Mouse (Mus musculus) liver, embryonic 14.5 days (tissue): ENCODE measurements around the gene Gm10840. TPM values are rescaled to one million over a fixed set of nuclear protein-coding genes. Genes with fewer than 3 reads are reported as not detected.
A peak's percentile ranks its signal among the peaks of the same experiment; 100 is the strongest.

ENCODE experiments used
- ATAC-seq: fragments of 200-750 bp; cut with Nextera tagmentation; 2 replicates; pipeline ENCODE4 v1.8.0; 2017; ENCODE audit warnings: moderate number of reproducible peaks, mild to moderate bottlenecking, moderate library complexity; ENCODE audit not compliant: insufficient read depth
- DNase-seq, 3 experiments: peaks; one replicate each; pipeline ENCODE4 v3.0.0-alpha.2; 2012 to 2013; ENCODE audit warnings: low read depth in 3 of 3, low spot score in 3 of 3
- H3K27ac ChIP-seq: fragments of 300-500 bp; sonication (generic); 2 replicates; pipeline ENCODE4 v1.5.1; 2014; ENCODE audit warnings: moderate library complexity, mild to moderate bottlenecking, control low read depth, inconsistent platforms
- H3K27me3 ChIP-seq: fragments of 300-500 bp; sonication (generic); 2 replicates; pipeline ENCODE4 v1.6.1; 2014; ENCODE audit warnings: mild to moderate bottlenecking, low read length, moderate library complexity; ENCODE audit not compliant: control insufficient read depth, insufficient read depth
- H3K36me3 ChIP-seq: fragments of 300-500 bp; sonication (generic); replicated peaks from 2 replicates; pipeline ENCODE4 v1.6.1; 2014; ENCODE audit warnings: low read depth; ENCODE audit not compliant: control insufficient read depth, insufficient read depth
- H3K4me1 ChIP-seq, 2 experiments: fragments of 200-500 bp in 1 of 2; fragments of 300-500 bp in 1 of 2; sonication (generic) in 1 of 2; replicated peaks; 2 replicates each; pipeline ENCODE4 v1.6.1; 2012 to 2014; ENCODE audit warnings: antibody characterized with exemption in 1 of 2, inconsistent platforms in 1 of 2, low read length in 1 of 2; ENCODE audit not compliant: control insufficient read depth in 2 of 2, insufficient read depth in 2 of 2
- H3K4me2 ChIP-seq: fragments of 300-500 bp; sonication (generic); 2 replicates; pipeline ENCODE4 v1.6.1; 2014; ENCODE audit warnings: low read depth, mild to moderate bottlenecking, control low read depth, moderate library complexity
- H3K4me3 ChIP-seq, 2 experiments: fragments of 200-500 bp in 1 of 2; fragments of 300-500 bp in 1 of 2; sonication (generic) in 1 of 2; 2 replicates each; pipeline ENCODE4 v1.5.1; 2012 to 2014; ENCODE audit warnings: low read depth in 2 of 2, low read length in 2 of 2, mild to moderate bottlenecking in 2 of 2, control low read depth in 1 of 2, inconsistent platforms in 1 of 2, moderate library complexity in 1 of 2; ENCODE audit not compliant: insufficient read depth in 1 of 2
- H3K9ac ChIP-seq: fragments of 300-500 bp; sonication (generic); replicated peaks from 2 replicates; pipeline ENCODE4 v1.6.1; 2014; ENCODE audit warnings: mild to moderate bottlenecking, control low read depth, moderate library complexity
- H3K9me3 ChIP-seq: fragments of 300-500 bp; sonication (generic); 2 replicates; pipeline ENCODE4 v1.6.1; 2016; ENCODE audit warnings: low read length, mixed read lengths; ENCODE audit not compliant: control insufficient read depth
- CTCF ChIP-seq: IDR thresholded peaks from 2 replicates; pipeline ENCODE4 v1.5.1; 2016; ENCODE audit warnings: antibody characterized with exemption, low read depth, control low read depth
- EP300 ChIP-seq: IDR thresholded peaks from 2 replicates; pipeline ENCODE4 v1.6.1; 2016; ENCODE audit warnings: antibody characterized with exemption, low read depth
- WGBS: fragments of 180-500 bp; shearing (Covaris S2); extraction: QIAGEN DNeasy Blood & Tissue Kit; methylation state at CpG from one replicate; pipeline ENCODE4 v1.1.7; 2014; ENCODE audit not compliant: insufficient replicate concordance; 5-methylcytosine and 5-hydroxymethylcytosine counted together
- polyA plus RNA-seq, 2 experiments: library from polyadenylated mRNA; depleted of rRNA in 1 of 2; stranded (reverse) in 1 of 2; unstranded in 1 of 2; fragments of >200 nt; fragmentation: Nextera tagmentation in 1 of 2; extraction: Ambion mirVana in 1 of 2; gene quantifications; 2 replicates each; pipeline versions ENCODE4 v1.2.1 to v1.2.3; 2012 to 2014

Gm10840 gene
- polyA plus RNA-seq, 2 experiments: not detected

DNA sequence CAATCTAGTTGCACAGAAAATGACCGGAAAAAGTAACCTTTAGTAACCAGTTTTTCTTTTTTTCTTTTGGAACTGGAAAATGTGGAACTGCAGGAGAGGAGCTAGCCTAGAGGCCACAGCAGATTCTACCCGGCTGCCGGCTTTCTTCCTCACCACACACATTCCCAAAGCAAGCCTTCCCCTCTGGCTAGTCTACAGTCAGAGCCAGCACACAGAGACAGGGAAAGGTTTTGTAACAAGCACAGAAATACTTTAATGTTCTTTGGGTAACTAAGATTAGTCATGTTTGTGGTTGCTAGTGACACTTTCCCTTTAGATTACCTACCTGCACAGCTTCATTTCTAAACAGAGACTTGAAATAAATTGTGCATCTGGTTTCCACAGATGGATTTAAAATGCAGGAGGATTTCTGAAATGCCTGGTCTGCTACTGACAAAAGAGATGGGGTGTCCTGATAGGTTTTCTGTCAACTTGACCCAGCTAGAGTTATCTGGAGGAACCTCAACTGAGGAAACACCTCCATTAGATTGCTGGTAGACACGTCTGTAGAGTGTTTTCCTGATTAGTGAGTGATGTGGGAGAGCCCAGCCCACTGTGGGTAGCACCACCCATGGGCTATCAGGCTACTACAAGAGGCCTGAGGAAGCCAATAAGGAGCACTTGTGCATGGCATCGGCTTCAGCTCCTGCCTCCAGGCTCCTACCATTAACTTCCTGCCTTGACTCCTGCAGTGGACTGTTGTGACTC is 17.6 kb downstream of the Gm10840 start:
- H3K4me2 ChIP-seq: peak overlapping the region; percentile 47
- peak overlapping the region; percentile 48 for H3K27ac ChIP-seq
- H3K9me3 ChIP-seq: no peaks in the 10 kb centered on the region
- H3K27me3 ChIP-seq: no peaks in the 10 kb centered on the region
- TF ChIP-seq EP300 (0 out of 2 replicates have a peak, but pooled peaks have one; percentile 31), CTCF (peak; percentile 29; the same call in 1 of the 2 replicates)
- peaks cover 20 to 26% of the 10 kb centered on the region in 2 experiments for H3K4me1 ChIP-seq
- H3K36me3 ChIP-seq: no peaks in the 10 kb centered on the region
- H3K4me3 ChIP-seq: no peak overlapping the region
- peak; percentile 95 for ATAC-seq
- H3K9ac ChIP-seq: no peak overlapping the region
- 49% methylated on average over 5 of the region's 5 CpGs for WGBS
- peak in 1 of 3 experiments; percentile 41 for DNase-seq

DNA sequence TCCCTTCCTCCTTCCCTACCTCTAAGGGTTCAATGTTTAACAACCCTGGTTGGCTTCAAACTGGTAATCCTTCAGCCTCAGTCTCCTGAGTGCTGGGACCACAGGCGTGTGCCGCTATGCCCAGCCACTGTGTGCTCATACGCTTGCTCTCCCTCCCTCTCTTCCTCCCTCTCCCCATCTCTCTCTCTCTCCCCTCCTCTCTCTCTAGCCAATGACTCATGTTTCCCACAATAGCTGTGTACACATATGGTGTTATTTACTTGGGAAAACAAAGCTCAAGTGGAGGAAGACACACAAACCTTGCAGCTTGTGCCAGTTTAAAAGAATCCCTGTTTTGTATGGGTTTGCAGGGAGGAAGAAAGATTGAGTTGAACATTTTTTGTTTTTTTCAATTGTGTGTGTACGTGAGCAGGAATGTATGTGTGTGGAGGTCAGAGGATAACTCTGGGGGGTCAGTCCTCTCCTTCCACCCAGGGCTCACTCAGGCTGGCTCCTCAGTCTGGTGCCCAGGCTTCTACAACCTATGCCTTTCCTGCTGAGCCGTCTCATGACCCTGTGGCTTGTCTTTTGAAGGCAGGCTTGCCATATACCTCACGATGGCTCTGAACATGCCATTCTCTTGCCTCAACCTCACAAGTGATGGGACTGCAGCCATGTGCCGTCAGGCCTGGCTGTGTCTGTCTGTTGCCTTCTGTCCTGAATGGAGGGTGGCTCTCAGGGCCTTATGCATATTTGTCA is 19.2 kb downstream of the Gm10840 start:
- no peak for ATAC-seq
- peaks cover 20 to 26% of the 10 kb centered on the region in 2 experiments for H3K4me1 ChIP-seq
- 64% methylated on average over 7 of the region's 7 CpGs for WGBS

DNA sequence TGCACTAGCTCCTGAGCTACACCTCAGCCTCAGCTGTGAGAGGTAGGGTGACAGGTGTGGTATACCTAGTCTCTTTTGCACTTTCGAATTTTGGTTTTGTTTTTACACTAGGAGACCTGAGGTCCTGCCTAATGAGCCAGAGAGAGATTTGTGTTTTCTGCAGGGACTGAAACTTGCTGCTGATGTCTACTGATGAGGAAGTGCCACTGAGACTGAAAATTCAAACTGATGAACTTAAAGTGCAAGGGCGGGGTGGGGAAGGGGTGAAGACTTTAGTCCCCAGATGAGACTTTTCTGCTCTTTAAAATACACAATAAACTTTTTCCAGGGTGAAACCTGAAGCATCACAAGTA is 19.8 kb downstream of the Gm10840 start:
- Histone ChIP-seq H3K4me3 (no peak overlapping the region), H3K36me3 (no peaks in the 10 kb centered on the region), H3K9ac (no peak overlapping the region), H3K9me3 (no peaks in the 10 kb centered on the region), H3K27ac (no peak overlapping the region), H3K27me3 (no peaks in the 10 kb centered on the region), H3K4me1 (peaks cover 18 to 24% of the 10 kb centered on the region in 2 experiments), H3K4me2 (no peak overlapping the region)
- TF ChIP-seq EP300 (no peak), CTCF (no peak)
- DNase-seq (no peak), ATAC-seq (no peak)
- WGBS: 51% methylated on average over 2 of the region's 2 CpGs

More for the DNA sequence above, 19.2 kb downstream of the Gm10840 start:
- TF ChIP-seq CTCF (no peak), EP300 (no peak)
- Histone ChIP-seq H3K36me3 (no peaks in the 10 kb centered on the region), H3K27ac (no peak overlapping the region), H3K9me3 (no peaks in the 10 kb centered on the region), H3K4me3 (no peak overlapping the region), H3K27me3 (no peaks in the 10 kb centered on the region), H3K4me2 (no peak overlapping the region), H3K9ac (no peak overlapping the region)
- no peak for DNase-seq

DNA sequence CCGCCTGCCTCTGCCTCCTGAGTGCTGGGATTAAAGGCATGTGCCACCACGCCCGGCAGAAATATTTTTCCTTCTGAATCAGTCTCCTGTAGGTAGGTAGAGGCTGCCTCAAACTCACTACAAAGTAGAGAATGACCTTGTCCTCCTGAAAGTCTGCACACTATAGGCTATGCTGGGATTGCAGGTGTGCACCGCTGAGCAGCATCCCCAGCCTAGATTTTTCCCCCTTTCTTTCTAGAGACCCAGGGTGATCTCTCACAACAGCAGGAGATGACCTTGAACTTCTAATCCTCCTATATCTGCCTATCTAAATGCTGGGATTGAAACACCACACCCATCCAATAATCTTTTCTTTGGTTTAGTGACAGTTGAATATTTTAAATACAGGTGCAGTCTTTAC is 26.7 kb downstream of the Gm10840 start:
- Histone ChIP-seq H3K4me2 (no peak overlapping the region), H3K9ac (no peak overlapping the region), H3K36me3 (no peaks in the 10 kb centered on the region), H3K4me3 (no peak overlapping the region), H3K9me3 (no peaks in the 10 kb centered on the region), H3K27me3 (no peaks in the 10 kb centered on the region), H3K4me1 (peaks cover 6 to 7% of the 10 kb centered on the region in 2 experiments), H3K27ac (no peak overlapping the region)
- ATAC-seq (no peak), DNase-seq (no peak)
- TF ChIP-seq CTCF: no peak
- no peak for TF ChIP-seq EP300
- WGBS: 78% methylated on average over 4 of the region's 4 CpGs

DNA sequence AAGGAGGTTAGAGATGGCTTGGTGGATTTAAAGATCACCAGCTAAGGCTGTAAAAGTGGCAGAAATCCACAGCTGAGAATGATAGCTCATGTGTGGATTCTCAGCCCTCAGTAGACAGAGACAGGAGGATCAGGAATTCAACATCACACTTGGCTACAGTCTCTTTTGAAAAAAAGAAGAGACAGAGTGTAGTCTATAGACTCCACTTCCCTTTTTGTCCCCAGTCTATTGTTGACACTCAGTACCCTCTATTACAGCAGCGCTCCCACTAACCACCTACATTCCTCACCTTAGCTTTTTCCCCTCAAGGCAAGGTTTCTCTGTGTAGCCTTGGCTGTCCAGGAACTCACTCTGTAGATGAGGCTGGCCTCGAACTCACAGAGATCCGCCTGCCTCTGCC is 31.1 kb downstream of the Gm10840 start:
- TF ChIP-seq EP300 (no peak), CTCF (no peak)
- Histone ChIP-seq H3K9me3 (no peaks in the 10 kb centered on the region), H3K27ac (peak overlapping the region; percentile 6; the same call in 1 of the 2 replicates), H3K36me3 (peaks cover 4% of the 10 kb centered on the region), H3K9ac (no peak overlapping the region), H3K4me3 (no peak overlapping the region; a peak in 1 of 4 replicates), H3K4me2 (peak overlapping the region; percentile 85), H3K4me1 (peaks cover 14% of the 10 kb centered on the region in 2 experiments), H3K27me3 (no peaks in the 10 kb centered on the region)
- ATAC-seq (no peak), DNase-seq (no peak)
- 70% methylated on average over 3 of the region's 3 CpGs for WGBS
